Mouse (Mus musculus) megakaryocyte, embryonic 14.5 days (primary cell): ENCODE data around the gene Unc5a. TPM values are rescaled to one million over a fixed set of nuclear protein-coding genes. Genes with fewer than 3 reads are reported as not detected.

Source experiments
- H3K27me3 ChIP-seq: replicated peaks from 2 replicates; pipeline ENCODE3; 2012; ENCODE audit warnings: inconsistent platforms
- H3K36me3 ChIP-seq: replicated peaks from 2 replicates; pipeline ENCODE3; 2012; ENCODE audit warnings: low read length, inconsistent platforms, mixed read lengths
- H3K4me1 ChIP-seq: 2 replicates; pipeline ENCODE4 v1.6.1; 2012; ENCODE audit warnings: inconsistent platforms
- H3K4me3 ChIP-seq: replicated peaks from 2 replicates; pipeline ENCODE3; 2012; ENCODE audit warnings: moderate library complexity, mild to moderate bottlenecking, inconsistent platforms
- H3K9me3 ChIP-seq: 2 replicates; pipeline ENCODE4 v1.6.1; 2012; ENCODE audit warnings: inconsistent platforms
- FLI1 ChIP-seq: IDR thresholded peaks from 2 replicates; pipeline ENCODE4 v1.6.1; 2012; ENCODE audit warnings: low read length, inconsistent platforms, mixed read lengths
- GATA1 ChIP-seq: IDR thresholded peaks from 3 replicates; pipeline ENCODE4 v1.6.1; 2012; ENCODE audit warnings: mixed read lengths, low read length, inconsistent platforms, borderline replicate concordance
- polyA plus RNA-seq: library from polyadenylated mRNA; stranded (reverse); fragments of >175 nt; gene quantifications from 2 replicates; pipeline ENCODE4 v1.2.3, GENCODE M21; 2012; ENCODE audit warnings: low replicate concordance; ENCODE audit not compliant: insufficient read depth

Gene Unc5a
- polyA plus RNA-seq, 1 experiment = not detected

- Histone ChIP-seq H3K4me1 (no peaks in the 10 kb centered on the region), H3K4me3 (no peak overlapping the region), H3K36me3 (no peaks in the 10 kb centered on the region), H3K27me3 (peaks cover 36% of the 10 kb centered on the region), H3K9me3 (no peaks in the 10 kb centered on the region)
- TF ChIP-seq GATA1 (no peak), FLI1 (no peak)
These were observed 19.1 kb upstream of the Unc5a start for GRCm38 (mm10) chr13:54930123-54930522.

GRCm38 (mm10) chr13:54934873-54935272 is 14.3 kb upstream of the Unc5a start:
- H3K27me3 ChIP-seq = peaks cover 41% of the 10 kb centered on the region
- H3K4me3 ChIP-seq = no peak overlapping the region
- H3K4me1 ChIP-seq = no peaks in the 10 kb centered on the region
- no peaks in the 10 kb centered on the region for H3K36me3 ChIP-seq
- no peaks in the 10 kb centered on the region for H3K9me3 ChIP-seq
- TF ChIP-seq GATA1 (no peak), FLI1 (no peak)

- Histone ChIP-seq H3K9me3 (no peaks in the 10 kb centered on the region), H3K27me3 (peaks cover 40% of the 10 kb centered on the region)
- TF ChIP-seq GATA1 = no peak
- TF ChIP-seq FLI1 = no peak
These were observed 13.0 kb upstream of the Unc5a start for GRCm38 (mm10) chr13:54936173-54936572.

GRCm38 (mm10) chr13:54937885-54938284 is 11.3 kb upstream of the Unc5a start:
- peaks cover 43% of the 10 kb centered on the region for H3K27me3 ChIP-seq
- H3K4me3 ChIP-seq = no peak overlapping the region
- H3K9me3 ChIP-seq = no peaks in the 10 kb centered on the region
- no peak for TF ChIP-seq FLI1
- TF ChIP-seq GATA1 = no peak
- no peaks in the 10 kb centered on the region for H3K4me1 ChIP-seq
- H3K36me3 ChIP-seq = no peaks in the 10 kb centered on the region

More at GRCm38 (mm10) chr13:54936173-54936572, 13.0 kb upstream of the Unc5a start:
- Histone ChIP-seq H3K4me3 (no peak overlapping the region), H3K4me1 (no peaks in the 10 kb centered on the region), H3K36me3 (no peaks in the 10 kb centered on the region)

- H3K4me3 ChIP-seq = no peak overlapping the region
- H3K4me1 ChIP-seq = no peaks in the 10 kb centered on the region
- peaks cover 43% of the 10 kb centered on the region for H3K27me3 ChIP-seq
- H3K9me3 ChIP-seq = no peaks in the 10 kb centered on the region
- H3K36me3 ChIP-seq = no peaks in the 10 kb centered on the region
- no peak for TF ChIP-seq FLI1
- no peak for TF ChIP-seq GATA1
These were observed 10.7 kb upstream of the Unc5a start for GRCm38 (mm10) chr13:54938493-54938892.

GRCm38 (mm10) chr13:54944411-54945157 is 4.6 kb upstream of the Unc5a start:
- peaks cover 69% of the 10 kb centered on the region for H3K27me3 ChIP-seq
- no peaks in the 10 kb centered on the region for H3K9me3 ChIP-seq
- H3K4me3 ChIP-seq = no peak overlapping the region
- H3K4me1 ChIP-seq = peaks cover 3% of the 10 kb centered on the region
- TF ChIP-seq GATA1 (no peak), FLI1 (no peak)
- no peaks in the 10 kb centered on the region for H3K36me3 ChIP-seq

GRCm38 (mm10) chr13:54945332-54945731 is 3.9 kb upstream of the Unc5a start:
- H3K27me3 ChIP-seq = peaks cover 70% of the 10 kb centered on the region
- H3K9me3 ChIP-seq = no peaks in the 10 kb centered on the region
- TF ChIP-seq FLI1 = no peak
- TF ChIP-seq GATA1 = no peak
- no peaks in the 10 kb centered on the region for H3K36me3 ChIP-seq
- H3K4me1 ChIP-seq = peaks cover 5% of the 10 kb centered on the region
- H3K4me3 ChIP-seq = no peak overlapping the region

- Histone ChIP-seq H3K9me3 (no peaks in the 10 kb centered on the region), H3K27me3 (peaks cover 78% of the 10 kb centered on the region), H3K4me3 (no peak overlapping the region), H3K36me3 (no peaks in the 10 kb centered on the region), H3K4me1 (peaks cover 5% of the 10 kb centered on the region)
- TF ChIP-seq FLI1 (no peak), GATA1 (no peak)
These were observed 2.8 kb upstream of the Unc5a start for GRCm38 (mm10) chr13:54946406-54946805.

- Histone ChIP-seq H3K4me3 (no peak overlapping the region), H3K9me3 (no peaks in the 10 kb centered on the region), H3K27me3 (peaks cover 92% of the 10 kb centered on the region), H3K4me1 (peaks cover 5% of the 10 kb centered on the region), H3K36me3 (no peaks in the 10 kb centered on the region)
- TF ChIP-seq FLI1 (no peak), GATA1 (no peak)
These were observed 381 bp downstream of the Unc5a start for GRCm38 (mm10) chr13:54949592-54949991.

GRCm38 (mm10) chr13:54950131-54950530 is 920 bp downstream of the Unc5a start:
- Histone ChIP-seq H3K27me3 (peaks cover 93% of the 10 kb centered on the region), H3K9me3 (no peaks in the 10 kb centered on the region), H3K36me3 (no peaks in the 10 kb centered on the region), H3K4me1 (peaks cover 5% of the 10 kb centered on the region), H3K4me3 (no peak overlapping the region)
- TF ChIP-seq FLI1 = no peak
- TF ChIP-seq GATA1 = no peak

GRCm38 (mm10) chr13:54951166-54951565 is 2.0 kb downstream of the Unc5a start:
- Histone ChIP-seq H3K36me3 (no peaks in the 10 kb centered on the region), H3K9me3 (no peaks in the 10 kb centered on the region), H3K4me3 (peak overlapping the region; percentile 48), H3K27me3 (peaks cover 96% of the 10 kb centered on the region), H3K4me1 (peaks cover 11% of the 10 kb centered on the region)
- TF ChIP-seq FLI1 (no peak), GATA1 (no peak)
